Mouse (Mus musculus) adrenal gland, postnatal 14 days (tissue): Measurements from ENCODE around the gene Orc6. TPM values are rescaled to one million over a fixed set of nuclear protein-coding genes. Genes with fewer than 3 reads are reported as not detected.

Source experiments
- DNase-seq: peaks from one replicate; pipeline ENCODE4 v3.0.0; 2021; ENCODE audit warnings: mixed read lengths
- long read RNA-seq, 2 experiments: library from polyadenylated mRNA; stranded (forward); transcript quantifications; one replicate each; pipeline ENCODE4 v2.0.0; 2021
- total RNA-seq: library from RNA; stranded (reverse); gene quantifications from 2 replicates; pipeline ENCODE4 v1.2.3, GENCODE M21; 2021

Gene Orc6
- total RNA-seq = 26.5 and 29.3 TPM in 2 replicates
- long read RNA-seq, experiment 1, transcript Orc6-201 (7 exons, 1,287 nt) = major isoform, 16 of 24 reads
- long read RNA-seq, experiment 1, transcript Orc6-202 (6 exons, 1,466 nt) = minor isoform, 5 of 24 reads
- long read RNA-seq, experiment 1, partial matches to known transcripts = 0 of 24 reads
- long read RNA-seq, experiment 1, other reads (novel, unspliced or antisense) = 2 of 24 reads
- long read RNA-seq, experiment 2, transcript Orc6-201 (7 exons, 1,287 nt) = major isoform, 17 of 24 reads
- long read RNA-seq, experiment 2, partial matches to known transcripts = 0 of 24 reads
- long read RNA-seq, experiment 2, other reads (novel, unspliced or antisense) = 4 of 24 reads

GRCm38 (mm10) chr8:85299434-85300077 is at the start of gene Orc6, which contains the start of gene Vps35:
Orc6 (plus strand) TSS chr8:85299632.
Vps35 (minus strand) TSS chr8:85299802.
- peak; percentile 98 for DNase-seq

GRCm38 (mm10) chr8:85286846-85287245 is 12.6 kb upstream of the Orc6 start:
- no peak for DNase-seq

- peak; percentile 29 for DNase-seq
These were observed 615 bp upstream of the Orc6 start for GRCm38 (mm10) chr8:85298600-85299433.

GRCm38 (mm10) chr8:85301941-85302340 is 2.5 kb downstream of the Orc6 start:
- DNase-seq = no peak

GRCm38 (mm10) chr8:85302931-85303330 is 3.5 kb downstream of the Orc6 start:
- DNase-seq = no peak

- DNase-seq = no peak
These were observed 4.1 kb downstream of the Orc6 start for GRCm38 (mm10) chr8:85303531-85303930.

- DNase-seq = no peak
These were observed 9.1 kb downstream of the Orc6 start for GRCm38 (mm10) chr8:85308564-85308963.

GRCm38 (mm10) chr8:85311743-85312142 is 12.3 kb downstream of the Orc6 start:
- peak; percentile 29 for DNase-seq

- DNase-seq = no peak
These were observed 13.6 kb downstream of the Orc6 start for GRCm38 (mm10) chr8:85313036-85313435.

GRCm38 (mm10) chr8:85318534-85318933 is 19.1 kb downstream of the Orc6 start:
- no peak for DNase-seq

GRCm38 (mm10) chr8:85321981-85322380 is 22.5 kb downstream of the Orc6 start:
- no peak for DNase-seq

GRCm38 (mm10) chr8:85323084-85323483 is 23.7 kb downstream of the Orc6 start:
- no peak for DNase-seq

GRCm38 (mm10) chr8:85327036-85327435 is 27.6 kb downstream of the Orc6 start:
- no peak for DNase-seq

GRCm38 (mm10) chr8:85329506-85329905 is 30.1 kb downstream of the Orc6 start:
- DNase-seq = peak; percentile 17

GRCm38 (mm10) chr8:85335105-85335504 is 35.7 kb downstream of the Orc6 start:
- DNase-seq = no peak

GRCm38 (mm10) chr8:85336211-85336933 is 36.9 kb downstream of the Orc6 start:
- DNase-seq = no peak

- peak; percentile 10 for DNase-seq
These were observed 38.2 kb downstream of the Orc6 start for GRCm38 (mm10) chr8:85337681-85338080.

GRCm38 (mm10) chr8:85339871-85340573 is 40.6 kb downstream of the Orc6 start:
- no peak for DNase-seq

- DNase-seq = no peak
These were observed 53.9 kb downstream of the Orc6 start for GRCm38 (mm10) chr8:85353287-85353686.
